Comparison of ENCODE assay signal across 27 mouse cellular contexts in the genomic region with DNA sequence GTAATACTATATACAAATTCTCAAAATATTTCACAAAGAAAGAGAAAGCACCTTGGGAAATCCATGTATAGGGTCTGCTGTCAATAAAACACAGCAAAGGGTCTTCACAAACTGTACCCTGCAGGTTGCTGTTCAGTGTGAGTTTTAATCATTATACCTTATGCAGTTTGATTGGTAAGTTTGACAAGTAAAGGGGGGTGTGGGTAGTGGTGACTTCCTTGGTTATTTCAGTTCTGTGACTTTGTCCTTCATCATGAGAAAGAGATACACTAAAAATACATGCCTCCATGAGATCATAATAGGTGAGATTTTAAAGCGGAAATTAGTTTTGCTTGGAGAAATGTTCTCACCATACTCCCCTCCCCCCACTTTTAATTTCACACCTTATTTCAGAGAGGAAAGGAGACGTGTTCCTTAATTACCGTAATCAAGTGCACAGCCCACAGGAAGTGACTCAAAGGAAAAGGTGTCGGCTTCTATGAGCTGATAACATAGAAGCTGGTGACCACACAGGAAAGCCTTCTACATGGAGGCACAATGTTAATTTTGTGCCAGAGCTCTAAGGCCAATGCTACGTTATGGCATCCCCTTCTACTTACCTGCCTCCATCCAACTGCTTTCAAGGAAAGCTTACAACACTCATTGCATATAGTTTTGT. TPM values are rescaled to one million over a fixed set of nuclear protein-coding genes. Genes with fewer than 3 reads are reported as not detected.
DNase-seq lines count a peak whose midpoint lies in the region; ATAC-seq lines count a peak whose summit lies in the region.
"Had no signal": no experiment of that assay in that cellular context is flagged by ENCODE, and none has a peak within 500 bp of the region (broad histone marks: within the 10 kb centered on the region; RNA-seq: fewer than 3 reads in every experiment).

No protein-coding gene starts in this region.

- peak; percentile 88 for ATAC-seq in activated CD4-positive, CD25-positive, alpha-beta regulatory T cell, adult 4 months
- ATAC-seq in inflammation-experienced regulatory T-cells, adult 6 months = peak; percentile 28
- ATAC-seq: forebrain, embryonic 13.5 days; hindbrain, embryonic 16.5 days; intestine, postnatal 0 days had no signal

- peak; percentile 60 for DNase-seq in CD4-positive helper T cell, adult 2 months (ENCODE audit: low read depth, low spot score)
- DNase-seq in natural killer cell, adult 2 months (ENCODE audit: low spot score in 2 of 2) = peak; percentile 31 to 46
- no peak for DNase-seq in adrenal gland, postnatal 14 days
- DNase-seq in testis, postnatal 14 days (ENCODE audit: low spot score) = no peak
- DNase-seq in ovary, adult 18-20 months (ENCODE audit: low spot score) = no peak
- DNase-seq: adrenal gland, postnatal 36 days; cerebellum, adult 11-12 months; cerebellum, postnatal 10 days; gastrocnemius, adult 2 months; heart, postnatal 4 days; kidney, postnatal 36 days; lung, postnatal 36 days; right cerebral cortex, postnatal 14 days; thymus, postnatal 25 days had no signal

RNA-seq across cellular contexts. Expression of gene Kcnj16, which starts 48.9 kb away (rescaled TPM):
- under 1 TPM in 1 of 2 experiments, not detected in 1; 0.17 TPM for polyA plus RNA-seq in activated CD4-positive, CD25-positive, alpha-beta regulatory T cell, adult 4 months (2017; shearing (Covaris generic))
- not detected for polyA plus RNA-seq in inflammation-experienced regulatory T-cells, adult 6 months (2017; shearing (Covaris generic))
- 0.33 and 1.3 TPM in 2 replicates for total RNA-seq in adrenal gland, postnatal 14 days (2021)
- total RNA-seq: gastrocnemius, adult 2 months; gastrocnemius, postnatal 4 days; heart, postnatal 4 days had no signal
- polyA plus RNA-seq: embryonic facial prominence, embryonic 13.5 days; erythroblast, embryonic 14.5 days; forebrain, embryonic 13.5 days; heart, embryonic 16.5 days; limb, embryonic 13.5 days; lung, embryonic 15.5 days; neural tube, embryonic 11.5 days; stomach, embryonic 14.5 days had no signal

Comparison
In these comparisons a context has a peak if more than half of its experiments do, and no peak if none do; other contexts are left out.
1. DNase-seq: peak in CD4-positive helper T cell, adult 2 months (single experiment) and natural killer cell, adult 2 months (2 of 2); none in adrenal gland, postnatal 14 days (single experiment), testis, postnatal 14 days (single experiment) and ovary, adult 18-20 months (single experiment).